Mouse (Mus musculus): ENCODE measurements around the gene Efcab6.
"Not testable (repeated sequence)": the region's sequence is repeated elsewhere in the genome, so short reads cannot be mapped to it uniquely, and the experiment has no call there.

Efcab6 gene

DNA sequence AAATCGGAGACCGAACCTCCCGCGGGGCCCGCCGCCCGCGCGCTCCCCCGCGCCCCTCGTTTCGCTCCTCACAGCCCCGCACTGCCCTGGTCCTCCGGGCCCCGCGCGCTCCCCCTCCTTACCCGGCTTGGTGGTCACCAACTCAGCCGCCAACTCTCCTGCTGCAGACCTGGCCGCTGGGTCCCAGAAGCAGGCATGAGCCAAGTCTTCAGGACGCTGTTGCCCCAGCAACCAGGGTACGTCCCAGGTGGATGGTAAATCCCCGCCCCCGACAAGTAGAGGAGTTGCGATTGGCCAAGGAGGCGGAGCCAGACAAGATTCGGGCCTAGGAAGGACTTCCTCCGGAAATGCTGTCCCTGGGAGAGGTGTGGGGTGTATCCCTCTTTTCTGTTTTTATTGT is at the start of gene Efcab6:
Gene Efcab6 (minus strand): TSS at position 240 of the 400 bp plus-strand sequence.
- peak; percentile 73 for DNase-seq (ENCODE audit: low spot score)

DNA sequence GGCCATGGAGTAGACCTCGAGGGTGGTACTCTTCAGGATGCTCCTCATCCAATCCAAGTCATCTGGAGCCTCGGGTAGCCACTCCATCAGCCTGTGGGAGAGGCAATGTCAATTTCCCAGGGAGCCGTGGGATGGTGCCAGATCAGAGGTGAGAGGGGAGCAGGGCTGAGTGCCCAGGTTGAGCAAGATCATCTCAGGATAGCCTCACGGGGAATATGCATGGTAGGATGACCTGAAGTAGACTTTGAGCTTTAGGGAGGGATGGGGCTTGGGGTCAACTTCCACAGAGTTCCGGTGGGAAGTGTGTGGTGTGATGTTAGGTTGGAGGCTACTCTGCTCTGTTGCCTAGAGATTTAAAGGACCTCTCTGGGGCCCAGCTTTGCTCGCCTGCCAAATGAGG is 48.7 kb upstream of the Efcab6 start:
- DNase-seq (ENCODE audit: low spot score), result no peak

DNA sequence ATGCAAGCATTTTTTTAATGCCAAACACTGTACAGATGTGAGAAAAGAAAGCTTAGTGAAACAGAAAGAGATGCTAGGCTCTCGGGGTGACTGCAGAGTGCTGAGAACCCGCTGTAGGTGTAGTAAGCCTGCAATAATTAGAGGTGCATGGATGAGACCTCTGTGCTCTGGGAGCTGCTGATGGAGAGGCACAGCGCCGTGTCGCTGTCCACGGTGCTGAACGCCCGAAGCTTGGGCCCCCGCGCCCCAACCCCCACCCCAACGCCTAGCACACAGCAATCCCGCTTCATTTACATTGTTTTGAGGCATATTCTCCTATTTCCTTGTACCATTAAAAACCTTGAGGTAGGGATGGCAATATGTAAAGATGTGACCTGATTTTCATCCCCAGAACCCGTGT is 43.7 kb upstream of the Efcab6 start:
- DNase-seq (ENCODE audit: low spot score), result peak; percentile 59

DNA sequence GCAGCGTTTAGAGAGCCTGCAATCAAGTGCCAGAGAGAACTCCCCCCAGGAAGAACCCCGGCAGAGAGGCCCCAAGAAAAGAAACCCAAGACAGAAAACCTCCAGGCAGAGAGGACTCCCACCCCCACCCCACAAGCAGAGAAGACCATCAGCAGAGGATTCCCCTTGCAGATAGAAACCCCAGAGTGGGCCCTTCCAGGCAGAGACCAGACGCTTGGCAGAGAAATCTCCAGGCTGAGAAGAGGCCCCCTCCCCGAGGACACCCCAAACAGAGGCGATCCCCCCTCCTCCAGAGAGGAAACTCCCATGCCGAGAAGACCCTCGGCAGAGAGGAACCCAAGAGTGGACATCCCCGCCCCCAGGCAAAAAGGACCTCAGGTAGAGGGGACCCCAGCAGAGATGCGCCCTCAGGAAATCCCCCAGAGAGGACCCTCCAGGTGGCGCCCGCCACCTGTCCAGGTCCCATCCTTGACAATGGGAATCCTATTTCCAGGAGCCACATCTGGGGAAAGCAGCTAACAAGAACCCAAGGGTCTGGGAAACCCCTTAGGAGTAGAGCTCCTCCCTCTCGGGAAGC is 40.8 kb upstream of the Efcab6 start:
- DNase-seq (ENCODE audit: low spot score), result no peak

DNA sequence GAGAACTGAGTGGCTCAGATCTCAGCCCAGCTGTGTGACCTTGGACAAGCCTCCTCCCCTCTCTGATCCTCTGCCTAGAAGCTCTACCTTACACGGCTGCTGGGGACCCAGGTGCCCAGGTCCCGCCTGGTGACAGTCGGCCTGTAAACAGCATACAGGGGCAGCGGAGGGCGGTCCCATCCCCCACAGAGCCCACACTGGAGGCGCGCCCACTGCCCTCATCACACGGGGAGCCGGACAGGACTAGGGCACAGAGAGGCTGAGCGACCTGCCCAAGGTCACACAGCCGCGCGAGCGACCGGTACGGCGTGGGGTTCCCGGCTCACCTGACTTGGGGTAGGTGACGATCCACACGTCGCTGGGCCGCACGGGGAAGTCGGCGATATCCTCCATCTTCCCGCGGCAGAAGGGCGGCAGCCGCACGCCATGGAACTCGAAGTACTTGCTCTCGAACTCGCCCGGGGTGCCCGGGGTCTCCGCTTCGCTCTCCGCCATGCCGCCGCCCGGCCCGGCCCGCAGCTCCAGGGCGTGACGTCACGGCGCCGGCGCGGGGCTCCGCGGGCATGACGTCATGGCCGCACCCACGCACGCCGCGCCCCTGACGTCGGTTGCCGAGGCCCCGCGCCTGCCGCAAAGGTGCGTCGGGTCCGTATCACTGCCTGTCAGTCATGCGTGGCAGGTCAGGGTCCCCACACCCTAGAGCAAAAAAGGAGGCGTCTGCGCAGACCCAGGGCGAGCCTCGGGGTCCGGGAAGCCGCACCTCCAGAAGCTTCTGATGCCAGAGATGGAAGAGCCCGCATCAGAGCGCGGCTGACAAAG is 40.1 kb upstream of the Efcab6 start, which contains the start of gene Sult4a1:
Gene Sult4a1 (minus strand): TSS at position 650 of the 819 bp plus-strand sequence.
- DNase-seq (ENCODE audit: low spot score), result peak; percentile 20

DNA sequence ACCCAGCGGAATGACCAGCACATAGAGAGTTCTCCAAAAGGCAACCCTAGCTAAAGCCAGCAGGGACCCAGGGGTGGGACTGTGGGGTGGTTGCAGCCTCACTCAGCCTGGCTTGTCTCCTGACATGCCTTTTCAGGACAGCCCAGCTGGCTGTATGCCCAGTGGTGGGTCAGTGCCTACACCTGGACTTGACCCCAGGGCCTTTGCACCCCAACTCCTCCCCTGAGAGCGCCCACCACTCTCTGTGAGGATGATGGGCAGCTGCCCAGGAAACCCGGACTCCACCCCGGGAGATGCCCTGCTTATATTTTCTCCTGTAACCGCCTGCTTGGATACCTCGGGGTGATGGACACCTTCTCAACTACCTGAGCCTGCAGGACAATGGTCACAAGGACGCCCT is 39.4 kb upstream of the Efcab6 start:
- no peak for DNase-seq (ENCODE audit: low spot score)

DNA sequence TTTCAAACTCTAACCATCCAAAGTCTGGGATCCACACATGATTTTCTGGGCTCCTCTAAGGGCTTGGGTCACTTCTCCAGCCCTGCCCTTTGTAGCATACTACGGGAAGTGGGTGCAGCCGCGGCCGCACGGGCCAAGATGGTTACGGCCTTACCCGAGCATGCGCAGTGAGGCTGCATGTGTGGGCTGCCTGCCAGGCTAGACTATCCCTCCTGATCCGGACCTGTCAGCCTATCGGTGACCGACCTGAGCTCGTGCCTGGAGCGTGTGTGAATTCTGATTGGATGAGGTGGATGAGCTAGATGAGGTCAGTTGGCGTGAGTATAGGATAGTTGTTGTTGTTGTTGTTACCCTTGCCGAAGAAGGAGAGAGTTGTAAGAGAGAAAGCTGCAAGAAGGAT is 32.4 kb upstream of the Efcab6 start:
- not testable (repeated sequence) for DNase-seq (ENCODE audit: low spot score)

DNA sequence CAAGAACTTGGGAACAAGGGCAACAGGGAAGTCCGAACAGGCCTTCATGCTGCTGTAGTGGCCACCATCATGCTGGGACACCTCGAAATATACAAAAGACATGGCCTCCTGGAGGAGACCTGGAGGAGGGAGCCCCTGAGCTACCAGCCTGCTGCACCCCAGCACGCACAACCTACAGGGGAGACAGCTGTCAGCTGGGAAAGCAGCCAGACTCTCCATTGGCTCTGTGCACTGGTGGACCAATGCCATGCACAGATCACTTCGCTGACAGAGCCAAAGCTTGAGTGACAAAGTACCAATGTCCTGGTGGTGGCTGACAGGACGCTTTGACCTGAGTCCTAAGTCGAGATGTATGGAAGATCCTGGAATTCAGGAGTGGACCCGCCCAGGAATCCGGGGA is 30.9 kb upstream of the Efcab6 start:
- DNase-seq (ENCODE audit: low spot score), result no peak

DNA sequence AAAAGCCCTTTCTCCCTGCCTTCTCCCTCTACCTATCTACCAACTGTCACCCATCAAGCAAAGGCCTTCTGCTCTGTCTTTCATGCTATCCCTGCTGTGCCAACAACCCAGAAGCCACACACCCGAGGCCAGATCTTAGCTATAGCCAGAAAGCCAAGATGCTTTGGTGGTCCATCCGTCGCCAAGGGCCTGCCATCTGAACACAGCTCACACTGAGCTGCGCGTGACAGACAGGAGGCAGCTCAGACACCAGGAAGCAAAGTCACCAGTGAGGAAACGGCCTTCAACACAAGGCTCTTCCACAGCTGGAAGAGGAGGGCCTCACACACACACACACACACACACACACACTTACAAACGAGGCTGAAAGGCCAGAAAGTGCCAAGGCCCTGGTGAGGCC is 29.7 kb upstream of the Efcab6 start:
- no peak for DNase-seq (ENCODE audit: low spot score)

DNA sequence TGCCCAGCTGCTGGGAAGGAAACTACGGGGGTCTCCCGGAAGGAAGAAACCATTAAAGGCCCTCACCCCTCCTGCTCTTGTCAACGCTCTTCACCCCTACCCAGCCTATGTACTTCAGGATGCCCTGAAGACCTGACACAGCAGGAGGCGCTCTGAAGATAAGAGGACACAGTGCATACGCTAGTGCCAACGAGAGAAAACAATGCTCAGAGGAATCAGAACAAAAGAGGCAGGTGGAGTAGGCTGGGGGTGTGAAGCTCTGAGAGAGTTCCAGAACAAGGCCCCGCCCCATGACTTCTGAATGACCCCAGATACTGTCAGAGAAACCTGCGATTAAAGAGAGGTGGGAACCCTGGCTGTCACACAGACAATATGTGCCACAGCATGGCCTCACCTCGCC is 21.6 kb upstream of the Efcab6 start:
- no peak for DNase-seq (ENCODE audit: low spot score)

DNA sequence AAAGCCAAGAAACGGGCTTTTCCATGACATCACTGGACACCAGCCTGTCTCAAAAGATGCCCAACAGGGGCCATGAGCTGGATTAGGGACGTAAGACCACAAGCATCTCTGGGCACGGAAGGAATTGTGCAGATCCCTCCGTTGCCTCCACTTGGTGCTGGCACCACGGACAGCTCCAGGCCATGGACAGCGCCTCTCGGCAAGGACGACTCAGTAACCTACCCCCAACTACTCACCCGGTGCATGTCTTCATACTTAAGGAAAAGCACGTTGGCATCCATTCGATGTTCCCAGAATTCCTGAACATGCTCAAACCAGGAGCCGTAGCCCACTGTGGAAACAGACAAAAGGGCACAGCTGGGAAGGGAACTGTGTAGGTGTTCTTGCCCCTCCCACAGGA is 21.2 kb upstream of the Efcab6 start:
- DNase-seq (ENCODE audit: low spot score), result peak; percentile 59

DNA sequence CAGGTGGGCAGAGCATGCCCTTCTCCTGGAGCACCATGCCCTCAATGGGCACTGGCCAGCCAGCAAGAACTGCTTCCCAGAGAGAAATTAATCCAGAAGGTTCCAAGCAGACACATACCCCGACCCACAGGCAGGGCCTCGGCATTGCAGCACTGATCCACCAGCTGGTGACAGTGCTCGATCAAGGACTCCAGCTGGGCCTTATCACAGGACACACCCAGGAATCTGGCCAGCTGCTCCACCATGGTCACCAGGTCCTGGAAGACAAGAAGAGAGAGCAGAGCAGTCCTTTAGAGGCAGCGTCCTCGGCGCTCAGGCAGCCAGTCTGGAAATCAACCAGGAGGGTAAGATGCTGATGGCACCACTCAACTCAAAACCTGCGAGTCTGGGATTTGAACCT is 14.9 kb upstream of the Efcab6 start:
- DNase-seq (ENCODE audit: low spot score), result no peak

DNA sequence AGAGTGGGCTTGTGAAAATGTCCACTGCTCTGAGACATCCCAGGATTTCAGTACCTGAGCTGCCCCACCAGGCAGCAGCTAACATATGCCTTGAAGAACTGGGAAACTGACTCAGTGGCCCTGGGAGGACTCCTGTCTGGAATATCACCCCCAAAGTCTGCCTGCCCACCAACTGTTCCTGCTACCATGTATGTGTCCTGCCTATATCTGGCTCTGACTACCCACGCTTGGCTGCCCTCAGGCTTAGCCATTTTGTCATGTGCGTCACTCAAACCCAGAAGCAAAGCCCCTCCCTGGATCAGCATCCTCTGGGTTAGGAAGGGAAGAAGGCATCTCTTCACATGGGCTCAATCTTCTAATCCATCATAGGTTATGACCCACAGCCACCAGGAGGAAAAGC is 14.3 kb upstream of the Efcab6 start:
- no peak for DNase-seq (ENCODE audit: low spot score)

DNA sequence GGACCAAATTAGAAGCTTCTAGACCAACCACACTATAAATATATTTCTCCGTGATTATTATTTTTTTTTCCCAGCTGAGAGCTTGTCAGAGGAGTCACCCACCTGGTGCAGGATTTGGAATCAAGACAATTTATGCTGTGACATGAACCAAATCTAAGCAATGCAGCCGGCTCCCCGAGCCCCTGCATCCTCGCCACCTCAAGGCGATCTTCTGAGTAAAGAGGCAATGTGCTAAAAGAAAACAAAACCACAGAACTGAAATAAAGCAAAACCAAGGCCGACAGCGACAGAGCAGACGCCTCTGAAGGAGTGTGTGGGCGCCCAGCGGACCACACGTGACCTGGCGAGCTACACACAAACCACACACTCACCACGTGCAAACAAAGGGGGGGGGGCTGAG is 13.5 kb upstream of the Efcab6 start:
- no peak for DNase-seq (ENCODE audit: low spot score)

DNA sequence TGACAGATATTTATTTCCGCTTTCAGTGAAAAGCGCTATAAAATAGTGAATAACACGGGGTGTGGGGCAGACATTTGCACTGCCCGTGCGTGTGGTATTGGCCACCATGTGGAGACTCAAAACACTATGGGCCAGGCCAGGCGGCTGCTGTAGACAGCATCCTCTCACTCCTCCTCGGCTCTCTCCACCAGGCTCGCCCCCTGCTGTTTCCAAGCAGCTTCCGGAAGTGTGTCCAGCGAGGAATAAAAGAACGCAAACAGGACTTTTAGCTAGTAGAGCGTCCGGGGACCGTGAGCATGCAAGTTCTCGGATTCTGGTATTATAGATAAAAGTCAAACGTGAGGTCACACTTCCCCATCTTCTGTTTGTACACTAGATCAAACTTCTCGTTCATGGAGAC is 12.0 kb upstream of the Efcab6 start:
- DNase-seq (ENCODE audit: low spot score), result no peak

DNA sequence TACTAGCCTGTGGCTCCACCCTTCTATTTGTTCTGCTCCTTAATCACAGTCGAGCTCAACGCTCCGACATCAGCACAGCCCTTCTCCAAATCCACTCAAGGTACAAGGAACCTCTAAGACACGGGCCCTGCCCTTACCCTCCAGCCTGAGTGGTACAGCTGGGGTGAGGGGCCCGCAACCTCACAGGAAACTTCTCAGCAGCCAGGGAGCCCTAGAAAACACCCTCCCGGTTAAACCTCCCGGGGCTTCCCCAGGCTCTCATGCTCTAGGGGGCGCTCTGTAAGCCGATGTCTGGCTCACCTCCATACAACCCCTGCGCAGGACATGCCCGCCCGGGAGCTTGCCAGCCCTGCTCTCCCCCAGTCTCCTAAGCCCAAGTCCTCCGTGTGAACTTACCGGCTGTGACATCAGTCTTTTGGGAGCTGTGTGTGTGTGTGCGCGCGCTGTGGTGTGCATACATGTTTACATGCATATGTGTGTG is 9.6 kb upstream of the Efcab6 start:
- DNase-seq (ENCODE audit: low spot score), result peak; percentile 63

DNA sequence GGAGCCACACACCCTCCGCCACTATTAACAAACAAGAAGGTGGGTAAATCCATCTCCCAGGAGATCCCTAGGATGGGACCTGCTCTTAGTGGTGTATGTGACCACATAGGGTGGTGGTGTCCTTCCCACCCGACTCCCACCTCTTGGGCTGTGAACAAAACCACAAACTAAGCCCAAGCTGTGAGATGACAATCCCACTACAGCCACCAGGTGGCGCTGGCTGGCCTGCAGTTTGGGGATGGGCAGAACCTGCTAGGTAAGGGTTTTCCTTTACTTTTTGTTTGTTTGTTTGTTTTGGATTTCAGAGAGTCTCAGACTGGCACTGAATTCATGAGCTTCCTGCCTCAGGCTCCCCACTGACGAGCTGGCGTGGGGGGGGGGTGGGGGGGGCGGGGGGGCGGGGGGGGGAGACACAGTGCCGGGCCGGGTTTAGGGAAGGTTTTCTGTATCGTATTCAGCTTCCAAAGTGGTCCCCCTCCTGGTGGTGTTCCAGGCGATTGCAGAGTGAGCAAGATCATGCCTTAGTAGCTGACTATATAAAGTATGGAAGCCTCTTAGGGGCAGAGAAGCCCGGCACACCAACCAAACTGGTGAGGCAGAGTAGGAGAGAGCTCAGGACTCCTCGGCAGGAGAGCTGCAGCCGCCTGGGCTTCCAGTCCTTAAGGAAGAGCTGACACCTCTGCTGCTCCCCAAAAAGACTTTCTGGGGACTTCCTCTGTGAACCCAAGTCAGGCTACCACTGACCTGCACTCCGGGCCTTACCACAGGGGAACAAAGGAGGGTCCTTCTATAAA is 8.9 kb upstream of the Efcab6 start:
- DNase-seq (ENCODE audit: low spot score), result peak; percentile 86

DNA sequence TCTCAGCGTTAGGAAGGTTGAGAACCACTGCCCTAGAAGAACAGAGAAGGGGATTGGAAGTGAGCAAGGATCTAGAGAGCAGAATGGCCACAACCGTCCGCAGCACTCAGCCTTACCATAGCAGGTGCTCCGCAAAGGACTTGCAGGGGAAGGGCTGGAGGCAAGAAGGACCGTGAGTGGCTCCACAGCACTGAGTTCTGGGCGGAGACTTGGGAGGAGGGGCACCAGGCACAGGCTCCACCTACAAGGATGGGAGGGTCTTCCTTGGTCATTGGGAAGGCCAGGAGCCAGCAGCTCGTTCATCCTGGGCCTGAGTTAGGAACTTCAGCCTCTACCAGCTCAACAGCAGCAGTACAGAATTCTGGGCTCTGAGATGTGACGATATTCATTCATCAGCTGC is 7.9 kb upstream of the Efcab6 start:
- DNase-seq (ENCODE audit: low spot score), result no peak

DNA sequence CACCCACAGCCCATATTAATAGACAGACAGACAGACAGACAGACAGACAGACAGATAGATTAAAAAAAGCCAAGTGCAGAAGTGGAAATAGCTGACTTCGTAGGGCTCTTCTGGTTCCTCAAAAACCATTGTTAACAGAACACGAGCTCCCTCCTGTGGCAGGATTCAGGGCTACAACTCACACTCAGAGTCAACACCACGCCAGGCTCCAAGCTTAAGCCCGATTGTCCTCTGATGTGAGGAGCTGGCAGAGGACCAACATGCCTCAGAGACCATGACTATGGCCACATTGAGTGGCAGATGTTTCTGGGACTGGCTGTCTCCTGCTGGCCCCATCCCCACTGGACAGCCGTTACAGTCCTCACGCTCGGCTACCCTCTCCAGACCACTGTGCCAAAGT is 7.0 kb upstream of the Efcab6 start:
- DNase-seq (ENCODE audit: low spot score), result peak; percentile 89

DNA sequence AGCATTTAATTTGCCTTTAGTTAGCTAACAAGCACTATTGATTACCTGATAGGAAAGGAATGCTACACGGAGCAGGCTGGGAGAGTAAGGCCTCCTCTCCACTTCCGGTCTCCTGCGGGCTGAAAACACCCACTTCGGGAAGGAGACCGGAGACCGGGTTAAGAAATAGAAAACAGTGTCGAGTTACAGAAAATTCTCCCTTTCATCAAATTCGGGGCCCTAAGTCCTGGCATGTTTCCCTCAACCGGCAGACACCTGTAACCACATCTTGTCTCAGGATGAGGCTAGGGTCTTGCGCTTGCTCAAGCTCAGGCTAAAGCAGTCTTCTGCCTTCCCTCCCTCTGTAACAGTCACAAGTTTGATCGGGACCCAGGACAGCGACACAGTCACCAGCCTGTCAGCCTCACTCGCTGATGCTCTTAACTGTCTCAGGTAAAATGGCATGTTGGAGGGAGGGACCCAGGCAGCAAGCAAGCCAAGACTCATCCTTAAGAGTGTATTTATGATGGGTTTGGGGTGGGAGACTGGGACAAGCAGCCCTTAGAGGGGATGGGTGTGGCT is 5.0 kb upstream of the Efcab6 start:
- peak; percentile 48 for DNase-seq (ENCODE audit: low spot score)

DNA sequence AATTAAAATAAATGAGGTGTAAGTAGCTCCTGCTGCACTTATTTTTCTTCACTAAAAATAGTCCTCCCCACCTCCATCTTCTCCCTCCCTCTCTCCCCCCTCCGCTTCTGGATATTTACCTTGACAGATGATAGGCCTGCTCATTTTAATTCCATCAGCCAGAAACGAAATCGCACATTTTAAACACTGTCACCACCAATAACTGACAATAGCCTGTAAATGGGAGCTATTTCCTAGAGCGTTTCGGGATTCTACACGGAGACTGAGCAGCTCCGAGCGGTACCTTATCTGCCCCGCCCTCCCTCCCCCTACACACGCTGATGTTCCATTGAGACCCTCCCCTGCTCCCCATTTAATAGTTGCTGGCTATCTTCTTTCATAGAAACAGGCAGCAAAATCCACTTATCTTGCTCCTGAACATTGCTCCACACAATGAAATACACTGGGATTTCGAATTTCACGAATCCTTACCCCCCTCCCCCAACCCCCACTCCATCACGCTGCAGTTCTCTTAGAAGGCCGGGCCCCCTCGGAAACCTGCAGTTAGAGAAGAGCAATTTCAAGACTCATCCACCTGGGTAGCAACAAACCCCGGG is 4.4 kb upstream of the Efcab6 start:
- no peak for DNase-seq (ENCODE audit: low spot score)

DNA sequence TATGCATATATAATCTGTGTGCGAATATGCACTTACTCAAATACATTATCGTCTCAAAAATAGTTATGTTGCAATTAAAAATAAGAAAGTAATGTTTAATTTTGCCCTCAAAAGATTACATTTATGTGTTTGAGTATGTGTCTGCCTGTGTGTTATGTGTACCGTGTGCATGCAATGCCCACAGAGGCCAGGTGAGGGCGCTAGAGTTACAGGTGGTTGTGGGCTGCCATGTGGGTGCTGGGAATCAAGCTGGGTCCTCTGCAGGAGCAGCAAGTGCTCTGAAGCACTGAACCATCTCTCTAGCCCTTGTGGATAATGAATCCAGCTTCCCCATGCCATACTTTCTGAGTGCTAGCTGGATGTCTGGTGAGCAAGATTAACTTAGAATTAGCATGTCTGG is 522 bp upstream of the Efcab6 start:
- DNase-seq (ENCODE audit: low spot score), result no peak
